Mouse (Mus musculus): ENCODE data around the gene Prune2.

The Prune2 gene

DNA sequence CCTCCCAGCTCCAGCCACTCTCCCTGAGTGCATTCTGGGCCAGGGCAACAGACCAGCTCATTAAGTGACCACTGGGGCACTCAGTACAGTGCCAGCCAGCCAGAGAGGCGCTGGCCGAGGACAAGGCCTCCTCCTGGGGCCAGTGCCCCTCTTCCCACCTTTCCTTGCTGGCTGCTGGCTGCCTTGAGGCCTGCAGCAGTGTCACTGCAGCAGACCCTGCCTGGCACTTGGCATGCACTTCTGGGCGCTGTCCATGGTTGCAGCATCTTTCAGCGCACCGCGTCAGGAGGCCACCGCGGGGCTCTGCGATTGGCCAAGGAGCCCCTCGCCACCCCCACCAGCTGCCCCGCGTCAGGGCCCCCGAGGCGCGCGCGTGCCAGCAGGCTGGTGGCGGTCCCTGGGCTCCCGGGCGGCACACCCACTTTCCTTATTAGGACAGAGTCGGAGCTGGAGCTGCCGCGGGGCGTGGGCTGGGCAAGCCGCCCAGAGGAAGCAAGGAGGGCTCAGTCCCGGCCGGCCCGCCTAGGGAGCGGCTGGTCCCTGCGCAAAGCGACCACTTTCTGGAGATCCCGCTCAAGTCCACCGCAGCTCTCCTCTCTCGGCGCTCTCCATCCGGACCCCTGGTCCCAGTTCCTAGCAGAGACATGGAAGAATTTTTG is at the start of gene Prune2:
Gene Prune2 (plus strand): TSS at position 506 of the 659 bp plus-strand sequence.
- DNase-seq, result no peak

GRCm38 (mm10) chr19:16911507-16911906 is 44.4 kb upstream of the Prune2 start:
- DNase-seq, result no peak

- no peak for DNase-seq
Observed at GRCm38 (mm10) chr19:16924516-16924915, 31.4 kb upstream of the Prune2 start.

GRCm38 (mm10) chr19:16934664-16935063 is 21.3 kb upstream of the Prune2 start:
- DNase-seq, result no peak

DNA sequence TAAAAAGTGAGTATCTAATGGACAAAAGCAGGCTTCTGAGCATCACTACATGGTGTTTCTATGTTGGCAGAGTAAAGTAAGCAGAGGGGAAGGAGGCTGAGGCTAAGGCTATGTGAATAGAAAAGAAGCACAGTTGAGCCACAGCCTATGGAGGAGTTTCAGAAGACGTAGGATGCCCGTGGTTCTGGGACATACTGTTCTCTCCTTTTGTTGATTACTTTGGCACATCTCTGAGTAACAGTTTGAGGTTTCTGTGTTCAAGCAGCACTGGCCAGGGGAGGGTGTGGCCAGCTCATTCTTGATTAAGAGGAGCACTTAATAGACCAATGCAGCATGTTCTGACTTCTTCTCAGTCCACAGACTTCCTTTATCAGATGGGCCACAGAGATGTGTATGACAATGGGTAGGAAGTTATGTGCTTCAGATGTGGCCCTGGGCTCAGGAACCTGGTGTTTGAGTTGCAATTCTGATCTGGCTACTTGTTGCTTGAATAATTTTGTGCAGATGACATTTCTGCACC is 7.1 kb upstream of the Prune2 start:
- no peak for DNase-seq

DNA sequence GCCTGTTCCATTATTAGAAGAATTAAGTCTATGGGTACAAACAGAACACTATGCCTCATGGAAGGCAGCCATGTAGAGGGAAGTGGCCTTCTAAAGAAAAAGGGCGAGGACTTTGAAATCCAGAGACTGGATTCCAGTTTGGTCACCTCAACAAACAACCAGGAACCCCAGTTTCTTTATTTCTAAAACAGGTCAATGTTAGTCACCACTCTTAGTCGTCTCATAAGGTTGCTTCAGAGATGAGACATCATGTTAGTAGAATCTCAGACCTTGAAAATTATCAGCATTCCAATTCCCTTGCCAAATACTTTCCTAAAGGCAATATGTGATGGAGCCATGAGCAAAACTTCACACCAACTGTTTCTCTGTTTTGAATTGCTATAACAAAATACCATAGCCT is 6.6 kb upstream of the Prune2 start:
- DNase-seq, result no peak

DNA sequence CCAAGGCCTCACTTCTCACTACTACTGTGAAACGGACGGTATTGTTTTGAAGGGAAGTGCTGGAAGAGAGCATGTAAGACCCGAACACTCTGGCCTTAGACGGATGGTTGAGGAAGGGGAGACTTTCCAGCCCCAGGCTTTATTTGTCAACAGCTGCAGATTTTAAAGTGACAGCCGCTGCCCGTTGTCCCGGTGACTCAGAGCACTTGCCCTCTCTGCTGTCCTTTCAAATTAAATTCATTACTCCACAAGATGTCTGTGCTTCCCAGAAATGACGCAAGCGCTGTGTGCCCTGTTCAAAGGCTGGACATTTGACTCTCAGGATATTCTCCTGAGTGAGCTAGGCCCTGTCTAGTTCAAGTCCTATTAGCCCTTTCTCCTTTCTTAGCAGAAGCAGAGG is 5.9 kb upstream of the Prune2 start:
- no peak for DNase-seq

GRCm38 (mm10) chr19:16950664-16951363 is 5.1 kb upstream of the Prune2 start:
- DNase-seq, result no peak

- no peak for DNase-seq
Observed at GRCm38 (mm10) chr19:16954736-16955135, 1.2 kb upstream of the Prune2 start.

DNA sequence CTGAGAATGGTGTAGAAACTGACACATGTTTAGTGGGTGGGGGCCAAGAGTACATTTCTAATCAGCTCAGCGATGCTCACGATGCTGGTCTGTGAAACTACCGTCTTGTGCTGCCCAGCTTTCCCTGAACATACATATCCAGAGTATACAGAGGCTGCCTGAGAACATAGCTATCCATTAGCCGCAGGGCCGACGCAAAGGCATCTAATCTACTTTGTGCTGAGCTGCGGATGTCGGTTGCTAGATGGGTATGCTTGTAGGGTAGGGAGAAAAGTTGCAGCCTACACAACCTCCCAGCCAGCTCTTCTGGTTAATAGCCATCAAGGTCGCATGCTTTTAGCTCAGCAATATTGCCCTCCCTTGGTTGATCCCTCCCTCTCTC is 696 bp upstream of the Prune2 start:
- DNase-seq, result no peak

DNA sequence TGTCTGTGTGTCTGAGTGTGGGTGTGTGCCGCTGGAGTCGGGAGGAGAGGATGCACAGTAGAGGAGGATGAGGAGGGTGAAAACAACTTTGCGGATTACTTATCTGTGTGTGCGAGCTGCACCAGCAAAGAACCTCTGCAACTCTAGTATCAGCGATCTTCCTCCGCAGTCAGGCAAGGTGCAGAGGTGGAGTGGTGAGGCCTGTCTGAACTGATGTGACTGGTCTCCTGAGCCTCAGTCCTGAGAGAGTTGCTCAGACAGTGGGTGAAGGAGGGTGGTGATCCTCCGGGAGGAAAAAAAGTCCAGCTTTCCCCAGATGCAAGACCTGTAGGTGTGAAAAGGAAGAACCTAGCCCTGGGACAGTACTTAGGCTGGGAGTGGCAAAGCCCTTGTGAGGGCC is 401 bp downstream of the Prune2 start:
- DNase-seq, result no peak

GRCm38 (mm10) chr19:16959051-16959450 is 3.1 kb downstream of the Prune2 start:
- no peak for DNase-seq

DNA sequence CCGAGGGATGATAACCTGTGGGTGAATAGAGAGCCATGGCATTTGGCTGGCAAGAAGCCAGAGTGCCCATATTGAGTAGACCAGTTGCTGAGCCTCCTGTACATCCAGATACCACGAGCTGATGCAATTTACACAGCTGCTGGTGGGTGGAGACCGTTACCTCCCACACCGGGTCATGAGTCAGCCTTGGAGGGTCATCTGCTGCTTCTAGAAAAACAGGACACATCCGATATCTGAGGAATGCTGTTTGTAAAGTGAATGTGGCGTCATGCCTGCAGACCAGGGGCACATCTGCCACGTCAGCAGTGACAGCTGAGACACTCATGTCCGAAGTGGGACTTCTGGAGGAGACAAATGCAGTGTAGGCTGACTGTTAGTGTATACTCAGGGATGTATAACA is 3.6 kb downstream of the Prune2 start:
- no peak for DNase-seq

DNA sequence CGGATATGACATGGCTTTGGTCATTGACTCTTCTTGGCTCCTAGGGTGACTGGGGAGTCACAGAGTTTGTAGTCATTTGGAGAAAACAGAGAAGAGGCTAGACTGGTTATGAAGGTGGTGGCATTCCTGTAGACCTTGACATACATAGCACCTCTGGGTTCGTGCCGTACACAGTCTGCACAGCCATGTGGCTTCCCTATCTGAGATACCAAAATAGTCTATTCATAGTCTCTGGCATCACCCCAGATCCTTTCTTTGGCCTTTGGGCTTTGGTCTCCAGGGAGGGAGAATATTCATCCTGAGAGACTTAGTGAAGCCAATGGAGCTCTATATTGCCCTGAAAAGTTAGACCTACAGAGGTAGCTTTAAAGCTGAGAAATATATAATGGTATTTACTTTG is 5.1 kb downstream of the Prune2 start:
- DNase-seq, result no peak

DNA sequence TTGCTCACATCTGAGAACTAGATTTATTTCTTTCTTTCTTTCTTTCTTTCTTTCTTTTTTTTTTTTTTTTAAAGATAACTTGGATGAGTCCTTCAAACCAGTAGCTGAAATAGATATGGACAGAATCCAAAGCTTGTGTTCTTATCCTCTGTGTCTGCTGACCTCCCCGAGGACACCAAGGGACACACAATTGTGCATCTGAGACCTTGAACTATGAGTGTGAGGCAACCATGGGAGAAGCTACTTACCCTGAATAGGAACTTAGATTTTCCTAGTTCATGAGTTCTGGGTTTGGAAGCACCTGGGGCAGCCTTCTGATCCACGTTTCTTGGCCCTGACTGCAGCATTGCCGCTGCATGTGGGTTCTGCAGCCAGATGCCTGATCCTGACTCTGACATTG is 7.3 kb downstream of the Prune2 start:
- DNase-seq, result no peak

GRCm38 (mm10) chr19:16968768-16969167 is 12.8 kb downstream of the Prune2 start:
- no peak for DNase-seq

DNA sequence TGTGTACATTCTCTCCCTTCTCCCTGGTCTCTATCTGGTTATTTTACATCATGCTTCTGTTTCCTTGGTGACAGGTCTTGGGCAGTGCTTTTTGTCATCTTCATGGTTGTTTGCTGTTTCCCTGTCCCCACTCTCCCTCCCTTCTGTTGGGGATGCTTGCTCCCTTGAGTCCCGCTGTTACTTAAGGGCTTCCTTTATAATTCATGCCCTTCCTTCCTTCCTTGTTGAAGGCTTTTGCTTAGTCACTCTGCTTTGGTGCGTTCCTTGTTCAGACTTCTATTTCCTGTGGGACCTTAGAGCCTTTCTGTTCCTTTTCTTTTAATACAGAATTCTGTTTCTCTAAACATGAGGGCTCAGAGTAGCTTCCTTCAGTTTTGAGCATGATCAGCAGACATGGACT is 14.7 kb downstream of the Prune2 start:
- DNase-seq, result no peak

GRCm38 (mm10) chr19:16978910-16979309 is 23.0 kb downstream of the Prune2 start:
- DNase-seq, result no peak

- no peak for DNase-seq
Observed at GRCm38 (mm10) chr19:16981743-16982142, 25.8 kb downstream of the Prune2 start.

DNA sequence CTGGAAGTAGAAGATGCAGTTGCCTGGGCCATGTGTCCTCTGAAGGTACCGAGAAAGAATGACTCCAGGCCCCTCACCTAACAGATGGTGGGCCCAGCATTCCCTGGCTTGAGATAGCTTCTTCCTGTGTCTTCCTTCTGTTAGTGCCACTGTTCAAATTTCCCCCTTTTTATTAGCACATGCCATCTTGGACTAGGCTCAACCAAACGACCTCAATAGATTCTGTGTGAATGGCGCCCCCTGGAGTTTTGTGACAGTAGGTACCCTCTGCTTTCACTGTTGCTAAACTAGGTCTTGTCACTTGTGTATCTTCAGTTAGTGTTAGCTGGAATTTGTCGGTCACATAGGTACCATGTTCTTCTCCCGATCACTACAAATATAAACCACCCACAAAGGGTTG is 29.0 kb downstream of the Prune2 start:
- peak in 1 of 2 experiments; percentile 9 for DNase-seq

DNA sequence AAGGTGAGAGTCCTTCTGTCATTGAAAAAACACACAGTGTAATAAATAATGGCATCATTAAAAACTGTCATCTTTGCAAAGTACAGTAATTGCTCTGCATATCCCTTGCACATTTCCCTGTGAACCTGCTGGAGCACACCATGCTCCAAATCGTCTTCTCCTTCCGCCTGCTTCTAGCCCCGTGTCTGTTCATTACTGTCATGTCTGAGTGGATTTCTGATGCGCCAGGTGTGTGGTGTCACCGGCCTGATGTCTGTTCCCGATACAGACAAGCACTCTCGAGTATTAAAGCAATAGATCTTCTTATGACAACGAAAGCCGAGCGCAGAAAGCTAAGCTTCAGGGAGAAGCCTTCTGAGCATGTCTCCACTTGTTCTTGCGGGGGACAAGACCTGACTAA is 32.1 kb downstream of the Prune2 start:
- no peak for DNase-seq

DNA sequence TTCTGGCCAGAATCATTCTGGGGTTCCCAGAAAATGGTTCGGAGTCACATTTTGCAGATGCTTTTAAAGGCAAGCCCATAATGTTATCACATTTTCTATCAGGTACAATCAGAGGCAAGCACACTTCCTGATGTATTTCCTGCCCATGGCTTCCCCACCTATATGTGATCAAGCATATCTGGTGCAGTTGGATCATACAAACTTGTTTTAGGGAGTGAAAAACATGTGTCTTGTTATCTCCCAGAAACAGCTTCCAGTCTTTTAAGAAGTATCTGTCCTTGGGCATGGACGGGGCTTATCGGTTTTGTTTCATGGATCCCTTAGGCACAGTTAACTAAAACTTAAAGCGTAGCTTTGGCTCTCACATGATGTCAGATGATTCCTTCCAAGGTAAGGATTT is 36.2 kb downstream of the Prune2 start:
- no peak for DNase-seq

- no peak for DNase-seq
Observed at GRCm38 (mm10) chr19:16994260-16994659, 38.3 kb downstream of the Prune2 start.

- DNase-seq, result no peak
Observed at GRCm38 (mm10) chr19:16997915-16998314, 42.0 kb downstream of the Prune2 start.

Measured in spleen, adult 18-20 months (tissue).